Mouse (Mus musculus): ENCODE measurements around the gene Ccdc71l. TPM values are rescaled to one million over a fixed set of nuclear protein-coding genes. Genes with fewer than 3 reads are reported as not detected.

Gene Ccdc71l
- 2.6 and 3.0 TPM in 2 replicates for polyA plus RNA-seq (2016; fragmentation: Nextera tagmentation; extraction: Ambion mirVana)

GRCm38 (mm10) chr12:32378528-32379295 is at the start of gene Ccdc71l:
Ccdc71l (plus strand) TSS chr12:32378704.
- Histone ChIP-seq H3K27me3 (ENCODE audit: insufficient read depth, poor library complexity, severe bottlenecking) (no peaks in the 10 kb centered on the region), H3K9me3 (no peaks in the 10 kb centered on the region), H3K27ac (peak within 1 kb of the TSS; percentile 97), H3K4me1 (replicated peaks) (peaks cover 21% of the 10 kb centered on the region), H3K36me3 (peaks cover 5% of the 10 kb centered on the region; the same call in 1 of the 2 replicates), H3K4me3 (peak within 1 kb of the TSS; percentile 77)
- DNase-seq (ENCODE audit: low spot score): peak; percentile 89
- under 1% methylated on average over 78 of the region's 78 CpGs for WGBS

DNA sequence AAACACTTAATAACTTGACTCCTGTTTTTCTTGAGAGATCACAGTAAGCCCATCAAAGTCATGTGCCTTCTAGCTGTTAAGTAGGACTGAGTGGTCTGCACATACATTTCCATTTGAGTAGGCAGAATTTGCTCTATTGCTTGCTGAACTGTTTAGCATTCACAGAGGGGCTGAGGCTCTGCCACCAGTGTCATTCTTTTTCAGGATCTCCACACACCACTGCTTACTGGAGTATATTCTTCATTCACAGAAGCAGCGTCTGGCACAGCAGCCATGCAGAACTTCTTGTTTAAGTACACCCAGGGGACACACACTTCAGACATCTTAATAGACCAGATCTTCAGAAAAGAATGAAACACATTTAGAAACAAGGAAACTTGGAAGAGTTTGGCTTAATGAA is 39.4 kb upstream of the Ccdc71l start:
- H3K4me1 ChIP-seq (replicated peaks): no peaks in the 10 kb centered on the region
- H3K4me3 ChIP-seq: no peak overlapping the region
- H3K9me3 ChIP-seq: no peaks in the 10 kb centered on the region
- no peak for DNase-seq (ENCODE audit: low spot score)
- no peaks in the 10 kb centered on the region for H3K36me3 ChIP-seq
- no peak overlapping the region for H3K27ac ChIP-seq
- 45% methylated on average over 1 of the region's 1 CpGs for WGBS
- H3K27me3 ChIP-seq (ENCODE audit: insufficient read depth, poor library complexity, severe bottlenecking): no peaks in the 10 kb centered on the region

DNA sequence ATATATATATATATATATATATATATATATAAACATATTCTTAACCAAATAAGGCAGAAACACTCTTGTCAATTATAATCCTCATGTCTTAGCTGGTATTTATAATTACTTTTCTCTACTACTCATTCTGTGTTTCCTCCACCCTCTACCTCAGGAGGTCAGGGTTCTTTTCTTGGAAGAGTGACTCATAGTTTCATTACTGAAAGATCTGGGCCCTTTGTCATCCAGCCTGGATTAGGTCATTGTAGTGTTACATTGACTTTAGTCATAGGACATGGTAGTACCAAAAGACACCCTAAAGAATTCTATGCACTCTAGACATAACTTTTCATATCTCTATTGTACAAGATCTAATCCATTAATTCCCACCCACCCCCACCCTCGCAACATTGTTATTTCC is 35.0 kb upstream of the Ccdc71l start:
- no peak for DNase-seq (ENCODE audit: low spot score)
- Histone ChIP-seq H3K4me1 (replicated peaks) (no peaks in the 10 kb centered on the region), H3K27me3 (ENCODE audit: insufficient read depth, poor library complexity, severe bottlenecking) (no peaks in the 10 kb centered on the region), H3K9me3 (no peaks in the 10 kb centered on the region), H3K27ac (no peak overlapping the region), H3K36me3 (no peaks in the 10 kb centered on the region), H3K4me3 (no peak overlapping the region)
- 79% methylated on average over 1 of the region's 1 CpGs for WGBS

GRCm38 (mm10) chr12:32346121-32346520 is 32.4 kb upstream of the Ccdc71l start:
- H3K27me3 ChIP-seq (ENCODE audit: insufficient read depth, poor library complexity, severe bottlenecking): no peaks in the 10 kb centered on the region
- no peak overlapping the region for H3K4me3 ChIP-seq
- WGBS: 91% methylated on average over 4 of the region's 4 CpGs
- H3K27ac ChIP-seq: no peak overlapping the region
- DNase-seq (ENCODE audit: low spot score): no peak
- H3K36me3 ChIP-seq: no peaks in the 10 kb centered on the region
- H3K4me1 ChIP-seq (replicated peaks): no peaks in the 10 kb centered on the region
- no peaks in the 10 kb centered on the region for H3K9me3 ChIP-seq

DNA sequence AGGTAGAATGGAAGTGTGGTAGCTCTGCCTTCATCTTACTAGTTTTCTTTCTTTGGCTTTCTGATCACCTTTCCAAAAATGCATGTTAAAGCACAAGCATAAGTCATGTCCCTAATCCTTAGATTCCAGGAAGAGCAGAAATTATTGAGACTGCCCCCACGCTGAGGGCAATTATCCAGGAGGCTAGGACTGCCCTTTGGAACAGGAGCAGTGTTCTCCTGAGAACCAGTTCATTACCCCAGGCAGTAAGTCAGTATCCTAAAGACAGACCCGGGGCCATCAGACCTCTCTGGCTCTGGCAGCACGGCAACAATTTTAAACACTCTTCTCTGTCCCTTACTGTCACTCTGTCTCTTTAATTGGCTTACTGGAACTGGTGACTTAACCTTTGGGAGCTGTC is 30.0 kb upstream of the Ccdc71l start:
- Histone ChIP-seq H3K4me3 (no peak overlapping the region), H3K36me3 (no peaks in the 10 kb centered on the region), H3K9me3 (no peaks in the 10 kb centered on the region), H3K27ac (no peak overlapping the region), H3K27me3 (ENCODE audit: insufficient read depth, poor library complexity, severe bottlenecking) (no peaks in the 10 kb centered on the region), H3K4me1 (replicated peaks) (no peaks in the 10 kb centered on the region)
- DNase-seq (ENCODE audit: low spot score): no peak
- 85% methylated on average over 3 of the region's 3 CpGs for WGBS

DNA sequence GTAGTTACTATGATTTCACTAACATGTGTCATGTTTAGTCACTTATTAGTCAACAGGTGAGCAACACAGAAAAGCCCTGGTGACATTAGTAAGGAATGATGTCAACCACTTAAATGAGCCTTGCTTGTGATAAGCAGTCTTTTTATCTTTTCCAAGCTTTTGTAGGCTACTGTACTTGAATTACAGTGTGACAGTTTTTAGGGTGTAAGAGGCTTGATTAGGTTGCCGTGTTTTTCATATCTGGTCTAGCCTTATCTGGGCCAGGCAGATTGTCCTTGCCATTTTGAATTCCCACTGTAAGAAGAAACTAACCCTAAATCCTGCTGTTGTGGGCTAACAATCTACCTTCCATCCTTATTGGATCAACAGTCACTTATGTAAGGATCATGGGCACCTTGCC is 26.6 kb upstream of the Ccdc71l start:
- H3K9me3 ChIP-seq: peaks cover 7% of the 10 kb centered on the region
- no peak for DNase-seq (ENCODE audit: low spot score)
- 92% methylated on average over 1 of the region's 1 CpGs for WGBS
- no peaks in the 10 kb centered on the region for H3K4me1 ChIP-seq (replicated peaks)
- H3K36me3 ChIP-seq: no peaks in the 10 kb centered on the region
- no peaks in the 10 kb centered on the region for H3K27me3 ChIP-seq (ENCODE audit: insufficient read depth, poor library complexity, severe bottlenecking)
- H3K27ac ChIP-seq: no peak overlapping the region
- no peak overlapping the region for H3K4me3 ChIP-seq

- Histone ChIP-seq H3K27ac (peak overlapping the region; percentile 97), H3K9me3 (no peaks in the 10 kb centered on the region), H3K27me3 (ENCODE audit: insufficient read depth, poor library complexity, severe bottlenecking) (no peaks in the 10 kb centered on the region), H3K4me3 (peak overlapping the region; percentile 77), H3K36me3 (peaks cover 5% of the 10 kb centered on the region; the same call in 1 of the 2 replicates), H3K4me1 (replicated peaks) (peaks cover 21% of the 10 kb centered on the region)
- WGBS: under 1% methylated on average over 67 of the region's 67 CpGs
- peak; percentile 84 for DNase-seq (ENCODE audit: low spot score)
These were observed 807 bp downstream of the Ccdc71l start for GRCm38 (mm10) chr12:32379296-32379725.

GRCm38 (mm10) chr12:32379731-32380130 is 1.2 kb downstream of the Ccdc71l start:
- H3K27me3 ChIP-seq (ENCODE audit: insufficient read depth, poor library complexity, severe bottlenecking): no peaks in the 10 kb centered on the region
- WGBS: 6% methylated on average over 28 of the region's 28 CpGs

GRCm38 (mm10) chr12:32380457-32380856 is 2.0 kb downstream of the Ccdc71l start:
- DNase-seq (ENCODE audit: low spot score): no peak
- Histone ChIP-seq H3K9me3 (no peaks in the 10 kb centered on the region), H3K27me3 (ENCODE audit: insufficient read depth, poor library complexity, severe bottlenecking) (no peaks in the 10 kb centered on the region), H3K27ac (no peak overlapping the region), H3K36me3 (peaks cover 5% of the 10 kb centered on the region; the same call in 1 of the 2 replicates), H3K4me3 (peak overlapping the region; percentile 77), H3K4me1 (replicated peaks) (peaks cover 21% of the 10 kb centered on the region)
- WGBS: 70% methylated on average over 3 of the region's 3 CpGs

More at GRCm38 (mm10) chr12:32379731-32380130, 1.2 kb downstream of the Ccdc71l start:
- peak overlapping the region; percentile 97 for H3K27ac ChIP-seq
- peaks cover 5% of the 10 kb centered on the region; the same call in 1 of the 2 replicates for H3K36me3 ChIP-seq
- DNase-seq (ENCODE audit: low spot score): no peak
- no peaks in the 10 kb centered on the region for H3K9me3 ChIP-seq
- peaks cover 21% of the 10 kb centered on the region for H3K4me1 ChIP-seq (replicated peaks)
- peak overlapping the region; percentile 77 for H3K4me3 ChIP-seq

DNA sequence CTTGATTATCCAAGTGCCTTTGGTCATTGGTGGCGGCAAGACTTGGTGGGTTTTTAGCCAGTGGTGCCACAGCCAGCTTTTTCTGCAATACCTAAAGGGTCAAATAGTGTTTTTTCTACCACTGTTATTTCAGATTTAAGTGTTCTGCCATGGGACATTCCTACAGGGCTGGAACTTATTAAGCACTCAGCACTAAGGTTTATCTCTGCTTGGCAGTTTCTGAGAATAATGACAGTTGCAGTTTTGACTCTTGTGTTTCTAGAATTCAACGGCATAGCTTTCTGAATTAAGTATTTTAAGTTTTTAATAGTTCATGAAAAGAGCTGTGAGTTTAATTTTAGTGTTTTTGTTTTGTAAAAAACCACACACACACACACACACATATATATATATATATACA is 2.5 kb downstream of the Ccdc71l start:
- no peak for DNase-seq (ENCODE audit: low spot score)
- WGBS: 87% methylated on average over 2 of the region's 2 CpGs
- Histone ChIP-seq H3K36me3 (peaks cover 5% of the 10 kb centered on the region; the same call in 1 of the 2 replicates), H3K27ac (no peak overlapping the region), H3K4me1 (replicated peaks) (peaks cover 21% of the 10 kb centered on the region), H3K4me3 (peak overlapping the region; percentile 77), H3K9me3 (no peaks in the 10 kb centered on the region), H3K27me3 (ENCODE audit: insufficient read depth, poor library complexity, severe bottlenecking) (no peaks in the 10 kb centered on the region)

GRCm38 (mm10) chr12:32419537-32419936 is 41.0 kb downstream of the Ccdc71l start:
- H3K9me3 ChIP-seq: 0 out of 2 replicates have a peak, but pooled peaks cover 5% of the 10 kb centered on the region
- no peaks in the 10 kb centered on the region for H3K4me1 ChIP-seq (replicated peaks)
- no peaks in the 10 kb centered on the region for H3K27me3 ChIP-seq (ENCODE audit: insufficient read depth, poor library complexity, severe bottlenecking)
- no peak overlapping the region for H3K4me3 ChIP-seq
- no peak for DNase-seq (ENCODE audit: low spot score)
- 96% methylated on average over 1 of the region's 1 CpGs for WGBS
- no peak overlapping the region for H3K27ac ChIP-seq
- H3K36me3 ChIP-seq: no peaks in the 10 kb centered on the region

- no peaks in the 10 kb centered on the region for H3K36me3 ChIP-seq
- H3K4me1 ChIP-seq (replicated peaks): no peaks in the 10 kb centered on the region
- no peak for DNase-seq (ENCODE audit: low spot score)
- no peak overlapping the region for H3K4me3 ChIP-seq
- no peak overlapping the region for H3K27ac ChIP-seq
- 0 out of 2 replicates have a peak, but pooled peaks cover under 1% of the 10 kb centered on the region for H3K9me3 ChIP-seq
- no peaks in the 10 kb centered on the region for H3K27me3 ChIP-seq (ENCODE audit: insufficient read depth, poor library complexity, severe bottlenecking)
These were observed 49.3 kb downstream of the Ccdc71l start for GRCm38 (mm10) chr12:32427832-32428231.

GRCm38 (mm10) chr12:32431004-32431403 is 52.5 kb downstream of the Ccdc71l start:
- WGBS: 74% methylated on average over 1 of the region's 1 CpGs
- Histone ChIP-seq H3K36me3 (no peaks in the 10 kb centered on the region), H3K27me3 (ENCODE audit: insufficient read depth, poor library complexity, severe bottlenecking) (no peaks in the 10 kb centered on the region), H3K4me1 (replicated peaks) (no peaks in the 10 kb centered on the region), H3K9me3 (no peaks in the 10 kb centered on the region), H3K4me3 (no peak overlapping the region), H3K27ac (no peak overlapping the region)
- no peak for DNase-seq (ENCODE audit: low spot score)

All from hindbrain, embryonic 10.5 days (tissue).